Mouse (Mus musculus) lung, postnatal 0 days (tissue): ENCODE measurements around the gene Bag1.

Source experiments
- CTCF ChIP-seq: IDR thresholded peaks from 2 replicates; pipeline ENCODE4 v1.5.1; 2016; ENCODE audit warnings: antibody characterized with exemption, mild to moderate bottlenecking
- EP300 ChIP-seq: IDR thresholded peaks from 2 replicates; pipeline ENCODE4 v1.6.1; 2016; ENCODE audit warnings: antibody characterized with exemption, mild to moderate bottlenecking, control low read depth

- TF ChIP-seq CTCF = no peak
- TF ChIP-seq EP300 = no peak
These were observed 28.6 kb upstream of the Bag1 start for GRCm38 (mm10) chr4:40976651-40977050.
